Mouse (Mus musculus): ENCODE data around the gene Nifk. TPM values are rescaled to one million over a fixed set of nuclear protein-coding genes. Genes with fewer than 3 reads are reported as not detected.

Gene Nifk
- polyA plus RNA-seq, 1 experiment from 2014 or later = 74.6 TPM

DNA sequence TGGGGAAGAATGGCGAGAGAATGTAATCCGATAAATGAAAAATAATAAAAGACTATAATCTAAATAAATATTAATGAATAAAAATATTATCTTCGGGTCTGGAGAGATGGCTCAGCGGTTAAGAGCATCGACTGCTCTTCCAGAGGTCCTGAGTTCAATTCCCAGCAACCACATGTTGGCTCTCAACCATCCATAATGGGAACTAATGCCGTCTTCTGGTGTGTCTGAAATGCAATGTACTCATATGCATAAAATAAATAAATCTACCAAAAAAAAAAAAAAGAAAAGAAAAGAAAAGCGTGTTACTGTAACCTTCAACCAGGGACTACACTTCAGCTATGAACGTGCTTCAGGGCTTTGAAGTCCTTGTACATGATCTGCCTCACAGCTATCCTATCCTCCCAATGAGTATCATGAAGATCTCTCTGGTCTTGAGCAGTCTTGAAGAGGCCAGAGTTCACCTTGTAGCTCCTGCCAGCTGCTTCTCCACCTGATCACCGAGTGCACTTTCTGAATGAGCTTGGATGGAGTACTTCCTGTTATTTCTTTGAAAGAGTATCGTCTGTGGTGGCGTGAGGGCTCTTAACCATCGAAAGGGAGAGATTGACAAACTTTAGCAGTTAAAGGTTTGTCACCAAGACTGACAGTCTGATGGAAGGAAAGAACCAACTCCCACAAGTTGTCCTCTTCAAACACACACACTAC is 9.9 kb upstream of the Nifk start, which contains the start of gene Tsn:
Gene Tsn (minus strand): TSS at position 118 of the 705 bp plus-strand sequence.
- WGBS = 47% methylated on average over 12 of the region's 12 CpGs
- no peaks in the 10 kb centered on the region for H3K9me3 ChIP-seq (replicated peaks; ENCODE audit: control insufficient read depth, low read length)
- ATAC-seq (ENCODE audit: insufficient read depth, low FRiP score) = no peak
- H3K36me3 ChIP-seq (ENCODE audit: control insufficient read depth, insufficient read depth, low read length) = 0 out of 2 replicates have a peak, but pooled peaks cover 3% of the 10 kb centered on the region
- peak within 1 kb of the TSS; percentile 84 for H3K4me2 ChIP-seq (ENCODE audit: low read depth, low read length)
- H3K27me3 ChIP-seq (ENCODE audit: control insufficient read depth, insufficient read depth, low read length) = no peaks in the 10 kb centered on the region
- peak within 1 kb of the TSS; percentile 95 for H3K9ac ChIP-seq (ENCODE audit: low read length)
- peaks cover 5% of the 10 kb centered on the region for H3K4me1 ChIP-seq (ENCODE audit: control insufficient read depth, insufficient read depth, low read length)
- H3K4me3 ChIP-seq (replicated peaks; ENCODE audit: low read length) = peak within 1 kb of the TSS; percentile 98
- H3K27ac ChIP-seq (ENCODE audit: low read length) = peak within 1 kb of the TSS; percentile 96

DNA sequence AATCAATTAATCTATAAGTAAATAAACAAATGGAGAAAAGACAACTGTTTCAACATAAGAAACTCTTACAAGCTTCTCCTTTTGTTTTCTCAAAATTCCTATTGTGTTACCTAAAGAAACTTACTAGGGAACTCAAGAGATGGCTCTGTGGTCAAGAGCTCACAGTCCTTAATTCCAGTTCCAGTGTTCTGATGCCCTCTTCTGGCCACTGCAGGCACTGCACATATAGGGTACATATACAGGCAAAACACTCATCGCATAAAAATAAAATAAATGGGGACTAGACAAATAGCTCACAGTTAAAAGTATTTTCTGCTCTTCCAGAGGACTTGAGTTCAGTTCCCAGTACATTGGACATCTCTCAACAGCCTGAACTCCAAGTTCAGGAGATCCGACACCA is 943 bp upstream of the Nifk start:
- Histone ChIP-seq H3K9ac (ENCODE audit: low read length) (no peak overlapping the region), H3K36me3 (ENCODE audit: control insufficient read depth, insufficient read depth, low read length) (peaks cover 9% of the 10 kb centered on the region; the same call in 1 of the 2 replicates), H3K4me3 (replicated peaks; ENCODE audit: low read length) (no peak overlapping the region), H3K4me1 (ENCODE audit: control insufficient read depth, insufficient read depth, low read length) (peaks cover 8% of the 10 kb centered on the region), H3K27me3 (ENCODE audit: control insufficient read depth, insufficient read depth, low read length) (no peaks in the 10 kb centered on the region), H3K27ac (ENCODE audit: low read length) (no peak overlapping the region), H3K9me3 (replicated peaks; ENCODE audit: control insufficient read depth, low read length) (no peaks in the 10 kb centered on the region), H3K4me2 (ENCODE audit: low read depth, low read length) (no peak overlapping the region)
- WGBS = 67% methylated on average over 2 of the region's 2 CpGs
- no peak for ATAC-seq (ENCODE audit: insufficient read depth, low FRiP score)

DNA sequence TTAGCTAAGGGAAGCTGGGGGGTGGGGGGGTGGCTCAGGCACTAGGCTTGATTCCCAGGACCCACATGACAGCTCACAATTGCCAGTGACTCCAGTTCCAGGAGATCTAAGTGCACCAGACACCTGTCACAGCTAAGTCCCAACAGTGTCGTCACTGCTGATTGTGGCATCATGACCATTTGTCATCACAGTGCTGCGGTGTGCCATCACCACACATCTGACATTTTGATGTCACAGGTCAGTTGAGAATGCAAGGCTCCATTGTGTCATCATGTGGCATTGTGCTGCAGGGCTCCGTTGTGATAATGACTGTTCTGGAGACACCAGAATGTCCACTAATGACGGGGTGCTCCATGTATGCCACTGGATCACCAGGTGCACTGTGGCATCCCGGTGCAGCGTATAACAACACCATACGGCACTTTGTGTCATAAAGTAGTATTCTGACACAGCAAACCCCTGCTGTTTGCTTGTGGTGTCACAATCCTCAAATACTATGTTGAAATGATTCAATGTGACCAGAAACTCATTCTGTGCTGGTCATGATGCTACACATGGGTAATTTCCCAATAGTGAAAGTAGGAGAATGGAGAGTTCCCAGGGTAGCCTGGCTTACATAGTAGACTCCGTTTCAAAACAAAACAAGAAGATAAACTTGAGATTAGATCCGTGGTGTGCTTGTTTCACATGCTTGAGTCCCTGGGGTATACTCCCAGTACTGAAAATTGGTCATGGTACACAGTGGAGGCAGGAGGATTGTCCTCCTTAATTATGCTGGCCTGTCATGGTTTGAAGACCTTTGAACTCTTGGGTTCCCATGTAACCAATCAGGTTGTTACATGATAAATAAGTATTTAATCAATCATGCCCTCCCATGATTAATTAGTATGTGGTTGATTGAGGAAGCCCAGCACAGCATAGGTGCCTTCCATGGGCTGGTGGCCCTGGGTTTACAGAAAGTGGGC is 13.4 kb downstream of the Nifk start:
- Histone ChIP-seq H3K27me3 (ENCODE audit: control insufficient read depth, insufficient read depth, low read length) (no peaks in the 10 kb centered on the region), H3K4me2 (ENCODE audit: low read depth, low read length) (no peak overlapping the region), H3K9ac (ENCODE audit: low read length) (no peak overlapping the region), H3K4me3 (replicated peaks; ENCODE audit: low read length) (no peak overlapping the region), H3K36me3 (ENCODE audit: control insufficient read depth, insufficient read depth, low read length) (0 out of 2 replicates have a peak, but pooled peaks cover 6% of the 10 kb centered on the region), H3K27ac (ENCODE audit: low read length) (no peak overlapping the region), H3K4me1 (ENCODE audit: control insufficient read depth, insufficient read depth, low read length) (no peaks in the 10 kb centered on the region), H3K9me3 (replicated peaks; ENCODE audit: control insufficient read depth, low read length) (no peaks in the 10 kb centered on the region)
- 84% methylated on average over 9 of the region's 9 CpGs for WGBS
- ATAC-seq (ENCODE audit: insufficient read depth, low FRiP score) = no peak

DNA sequence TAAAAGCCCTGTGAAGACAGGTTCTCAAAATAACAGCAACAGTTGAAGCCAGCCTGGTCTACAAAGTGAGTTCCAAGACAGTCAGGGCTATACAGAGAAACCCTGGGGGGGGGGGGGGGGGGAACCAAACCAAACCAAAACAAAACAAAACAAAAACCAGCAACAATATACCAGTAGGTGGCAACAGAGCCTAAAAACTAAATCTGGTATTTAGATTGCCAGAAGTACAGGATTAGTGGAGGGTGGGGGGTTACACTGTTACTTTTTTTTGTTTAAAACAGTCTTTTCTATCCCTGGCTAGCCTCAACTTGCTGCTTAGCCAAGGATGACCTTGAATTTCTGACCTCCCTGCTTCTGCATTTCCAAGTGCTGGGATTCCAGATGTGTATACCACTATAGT is 14.2 kb downstream of the Nifk start:
- no peaks in the 10 kb centered on the region for H3K27me3 ChIP-seq (ENCODE audit: control insufficient read depth, insufficient read depth, low read length)
- no peak overlapping the region for H3K4me2 ChIP-seq (ENCODE audit: low read depth, low read length)
- H3K4me3 ChIP-seq (replicated peaks; ENCODE audit: low read length) = no peak overlapping the region
- 0 out of 2 replicates have a peak, but pooled peaks cover 6% of the 10 kb centered on the region for H3K36me3 ChIP-seq (ENCODE audit: control insufficient read depth, insufficient read depth, low read length)
- H3K4me1 ChIP-seq (ENCODE audit: control insufficient read depth, insufficient read depth, low read length) = no peaks in the 10 kb centered on the region
- H3K9me3 ChIP-seq (replicated peaks; ENCODE audit: control insufficient read depth, low read length) = no peaks in the 10 kb centered on the region
- no peak overlapping the region for H3K9ac ChIP-seq (ENCODE audit: low read length)
- ATAC-seq (ENCODE audit: insufficient read depth, low FRiP score) = no peak
- no peak overlapping the region for H3K27ac ChIP-seq (ENCODE audit: low read length)

DNA sequence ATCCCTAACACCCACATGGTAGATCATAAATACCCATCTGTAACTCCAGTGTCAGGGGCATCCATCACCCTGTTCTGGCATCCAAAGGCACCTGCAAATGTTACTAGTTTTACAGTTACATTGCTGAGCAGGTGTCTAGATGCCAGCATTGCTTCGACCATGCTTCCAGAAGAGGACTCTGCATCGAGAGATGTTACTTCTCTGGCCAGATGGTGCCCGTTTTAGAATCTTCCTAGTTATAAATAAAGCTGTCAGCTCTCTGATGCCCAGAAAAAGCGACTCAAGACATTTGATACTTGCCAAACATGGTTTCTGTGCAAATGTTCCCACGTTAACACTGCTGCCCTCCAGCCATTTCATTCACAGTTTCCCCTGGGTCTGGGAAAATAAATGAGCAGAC is 16.3 kb downstream of the Nifk start:
- Histone ChIP-seq H3K9me3 (replicated peaks; ENCODE audit: control insufficient read depth, low read length) (no peaks in the 10 kb centered on the region), H3K4me3 (replicated peaks; ENCODE audit: low read length) (no peak overlapping the region), H3K4me2 (ENCODE audit: low read depth, low read length) (no peak overlapping the region), H3K4me1 (ENCODE audit: control insufficient read depth, insufficient read depth, low read length) (no peaks in the 10 kb centered on the region), H3K27me3 (ENCODE audit: control insufficient read depth, insufficient read depth, low read length) (no peaks in the 10 kb centered on the region), H3K27ac (ENCODE audit: low read length) (no peak overlapping the region), H3K9ac (ENCODE audit: low read length) (no peak overlapping the region), H3K36me3 (ENCODE audit: control insufficient read depth, insufficient read depth, low read length) (0 out of 2 replicates have a peak, but pooled peaks cover 6% of the 10 kb centered on the region)
- ATAC-seq (ENCODE audit: insufficient read depth, low FRiP score) = no peak
- WGBS = 59% methylated on average over 5 of the region's 5 CpGs

DNA sequence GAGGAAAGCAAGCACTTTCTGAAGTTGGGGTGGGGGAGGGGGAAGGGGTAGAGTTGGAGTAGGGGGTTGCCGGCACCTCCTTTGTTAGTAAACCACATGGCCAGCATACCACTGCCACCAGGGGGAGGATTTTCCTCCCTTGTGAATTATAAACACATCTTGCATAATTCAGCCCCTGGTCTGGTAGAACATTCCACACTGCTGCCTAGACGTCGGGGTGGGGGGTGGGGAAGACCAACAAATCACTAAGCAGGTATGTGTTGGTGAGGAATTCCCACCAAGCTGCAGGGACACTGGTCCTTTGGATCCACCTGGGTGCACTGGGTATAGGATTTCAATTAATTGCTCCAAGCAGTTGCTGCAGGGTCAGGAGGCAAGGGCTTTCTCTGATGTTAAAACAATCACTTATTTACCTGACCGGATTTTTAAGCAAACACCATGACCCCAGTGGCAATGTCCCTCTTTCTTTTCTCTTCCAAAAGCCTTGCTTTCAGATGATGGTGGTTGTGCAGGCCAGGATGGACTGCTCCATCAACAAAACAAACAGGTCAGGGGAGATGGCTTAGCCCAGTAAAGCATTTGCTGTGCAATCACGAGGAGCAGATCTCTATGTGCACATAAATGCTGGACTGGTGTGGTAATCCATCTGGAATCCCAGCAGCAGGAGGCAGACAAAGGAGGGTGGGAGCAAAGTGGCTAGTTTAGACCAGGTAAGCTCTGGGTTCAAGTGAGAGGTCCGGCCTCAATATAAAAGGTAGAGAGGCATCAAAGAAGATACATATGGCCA is 22.2 kb downstream of the Nifk start:
- 27% methylated on average over 6 of the region's 6 CpGs for WGBS
- no peak for ATAC-seq (ENCODE audit: insufficient read depth, low FRiP score)
- H3K4me3 ChIP-seq (replicated peaks; ENCODE audit: low read length) = no peak overlapping the region
- no peak overlapping the region for H3K4me2 ChIP-seq (ENCODE audit: low read depth, low read length)
- no peak overlapping the region for H3K27ac ChIP-seq (ENCODE audit: low read length)
- H3K9me3 ChIP-seq (replicated peaks; ENCODE audit: control insufficient read depth, low read length) = no peaks in the 10 kb centered on the region
- no peaks in the 10 kb centered on the region for H3K4me1 ChIP-seq (ENCODE audit: control insufficient read depth, insufficient read depth, low read length)
- H3K36me3 ChIP-seq (ENCODE audit: control insufficient read depth, insufficient read depth, low read length) = no peaks in the 10 kb centered on the region
- no peak overlapping the region for H3K9ac ChIP-seq (ENCODE audit: low read length)
- H3K27me3 ChIP-seq (ENCODE audit: control insufficient read depth, insufficient read depth, low read length) = no peaks in the 10 kb centered on the region

DNA sequence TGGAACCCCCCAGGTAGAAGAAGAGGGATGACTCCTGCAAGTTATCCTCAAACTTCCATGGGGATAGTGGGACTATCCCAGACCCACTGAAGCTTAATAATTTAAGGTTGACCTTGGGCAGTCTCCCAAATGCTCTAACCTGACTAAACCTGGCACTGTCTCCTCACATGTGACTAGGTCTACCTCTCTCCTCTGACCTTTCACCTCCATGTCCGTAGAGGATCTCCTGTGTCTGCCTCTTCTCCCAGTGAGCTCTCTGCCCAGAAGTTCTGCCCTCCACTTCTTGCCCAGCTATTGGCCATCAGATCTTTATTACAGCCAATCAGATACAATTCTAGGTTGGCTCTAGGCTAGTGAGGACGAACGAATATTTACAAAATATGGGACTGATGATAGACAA is 28.3 kb downstream of the Nifk start:
- H3K9ac ChIP-seq (ENCODE audit: low read length) = no peak overlapping the region
- no peak overlapping the region for H3K4me2 ChIP-seq (ENCODE audit: low read depth, low read length)
- H3K9me3 ChIP-seq (replicated peaks; ENCODE audit: control insufficient read depth, low read length) = no peaks in the 10 kb centered on the region
- 74% methylated on average over 3 of the region's 3 CpGs for WGBS
- H3K36me3 ChIP-seq (ENCODE audit: control insufficient read depth, insufficient read depth, low read length) = no peaks in the 10 kb centered on the region
- no peak overlapping the region for H3K4me3 ChIP-seq (replicated peaks; ENCODE audit: low read length)
- no peak overlapping the region for H3K27ac ChIP-seq (ENCODE audit: low read length)
- ATAC-seq (ENCODE audit: insufficient read depth, low FRiP score) = no peak
- H3K4me1 ChIP-seq (ENCODE audit: control insufficient read depth, insufficient read depth, low read length) = no peaks in the 10 kb centered on the region
- no peaks in the 10 kb centered on the region for H3K27me3 ChIP-seq (ENCODE audit: control insufficient read depth, insufficient read depth, low read length)

DNA sequence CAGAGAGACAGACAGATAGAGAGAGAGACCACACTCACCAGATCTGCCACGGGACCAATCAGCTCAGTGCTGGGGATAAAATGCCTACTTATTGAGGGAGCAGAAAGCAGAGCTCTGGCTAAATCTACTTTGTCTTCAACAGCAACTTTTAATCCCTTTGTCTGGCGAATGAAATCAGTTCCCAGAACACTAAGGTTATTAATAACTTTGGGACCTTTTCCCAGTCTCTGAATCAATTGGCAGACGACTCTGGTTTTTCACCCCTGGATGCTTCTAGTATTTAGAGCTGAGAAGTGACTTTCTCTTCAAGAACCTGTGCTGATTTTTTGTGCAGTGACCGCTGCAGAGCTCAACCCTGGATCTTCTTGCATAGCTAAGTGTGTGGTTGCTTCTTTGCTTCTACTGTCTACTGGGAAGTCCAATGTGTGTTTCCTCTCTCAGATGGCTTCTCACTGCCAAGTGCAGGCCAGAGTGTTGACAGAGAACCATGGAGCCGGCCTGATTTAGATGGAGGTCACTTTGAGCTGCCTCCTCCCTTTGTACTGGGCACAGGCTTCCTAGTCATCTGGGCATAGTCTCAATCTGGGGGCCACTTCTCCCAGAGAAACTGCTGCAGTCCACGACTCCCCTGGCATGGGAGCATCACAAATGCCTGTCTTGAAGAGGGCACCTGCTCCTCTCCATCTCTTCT is 37.6 kb downstream of the Nifk start:
- Histone ChIP-seq H3K9me3 (replicated peaks; ENCODE audit: control insufficient read depth, low read length) (no peaks in the 10 kb centered on the region), H3K36me3 (ENCODE audit: control insufficient read depth, insufficient read depth, low read length) (no peaks in the 10 kb centered on the region), H3K4me3 (replicated peaks; ENCODE audit: low read length) (no peak overlapping the region), H3K27ac (ENCODE audit: low read length) (no peak overlapping the region), H3K27me3 (ENCODE audit: control insufficient read depth, insufficient read depth, low read length) (no peaks in the 10 kb centered on the region), H3K4me1 (ENCODE audit: control insufficient read depth, insufficient read depth, low read length) (no peaks in the 10 kb centered on the region), H3K9ac (ENCODE audit: low read length) (no peak overlapping the region), H3K4me2 (ENCODE audit: low read depth, low read length) (no peak overlapping the region)
- ATAC-seq (ENCODE audit: insufficient read depth, low FRiP score) = no peak
- whole genome bisulfite sequencing = 61% methylated on average over 6 of the region's 6 CpGs

Measured in stomach, embryonic 16.5 days (tissue).